In genomic region chrX:12090871-12091404, GRCm38 (mm10) we compare ENCODE assay signal across 7 mouse cellular contexts.
DNase-seq lines count a peak whose midpoint lies in the region; ATAC-seq lines count a peak whose summit lies in the region.

No protein-coding gene starts in this region.

- H3K4me2 ChIP-seq in intestine, embryonic 16.5 days (ENCODE audit: low read depth, low read length) = peak overlapping the region; percentile 90
- peak overlapping the region; percentile 87 for H3K4me2 ChIP-seq in limb, embryonic 12.5 days
- H3K4me2 ChIP-seq in midbrain, embryonic 12.5 days (replicated peaks) = peak overlapping the region; percentile 83

- peaks cover 18% of the 10 kb centered on the region for H3K4me1 ChIP-seq in intestine, embryonic 16.5 days (ENCODE audit: control insufficient read depth, insufficient read depth, low read length)
- H3K4me1 ChIP-seq in limb, embryonic 12.5 days (replicated peaks) = peaks cover 37% of the 10 kb centered on the region
- H3K4me1 ChIP-seq in midbrain, embryonic 12.5 days = peaks cover 26% of the 10 kb centered on the region

- H3K27me3 ChIP-seq in intestine, embryonic 16.5 days (replicated peaks; ENCODE audit: control insufficient read depth, insufficient read depth, low read length) = peaks cover 34% of the 10 kb centered on the region
- peaks cover 93% of the 10 kb centered on the region for H3K27me3 ChIP-seq in limb, embryonic 12.5 days
- peaks cover 88% of the 10 kb centered on the region for H3K27me3 ChIP-seq in midbrain, embryonic 12.5 days

- H3K27ac ChIP-seq in intestine, embryonic 16.5 days (ENCODE audit: low read length) = peak overlapping the region; percentile 97
- peak overlapping the region; percentile 85 for H3K27ac ChIP-seq in limb, embryonic 12.5 days
- H3K27ac ChIP-seq in midbrain, embryonic 12.5 days (replicated peaks) = peak overlapping the region; percentile 94

- H3K9ac ChIP-seq in intestine, embryonic 16.5 days (ENCODE audit: low read depth, low read length) = peak overlapping the region; percentile 80
- H3K9ac ChIP-seq in limb, embryonic 12.5 days (replicated peaks) = peak overlapping the region; percentile 70; the same call in 1 of the 2 replicates
- H3K9ac ChIP-seq in midbrain, embryonic 12.5 days (replicated peaks) = peak overlapping the region; percentile 73

- peak; percentile 63 for ATAC-seq in intestine, embryonic 16.5 days
- ATAC-seq in limb, embryonic 12.5 days (ENCODE audit: insufficient number of reproducible peaks, insufficient read depth, low FRiP score, low TSS enrichment, low read depth) = peak; percentile 48
- ATAC-seq in midbrain, embryonic 12.5 days (ENCODE audit: low FRiP score, low read depth) = peak; percentile 29

- DNase-seq in adrenal gland, adult (ENCODE audit: inconsistent age in 2 of 2, low spot score in 1 of 2) = peak; percentile 88 to 93
- DNase-seq in embryo, embryonic 10 days (ENCODE audit: low spot score) = peak; percentile 48
- peak; percentile 98 for DNase-seq in heart, adult 11 months
- DNase-seq in spleen, postnatal 10 days (ENCODE audit: low spot score in 2 of 2) = peak; percentile 29 to 52

- H3K36me3 ChIP-seq in intestine, embryonic 16.5 days (ENCODE audit: control insufficient read depth, insufficient read depth, low read length) = no peaks in the 10 kb centered on the region
- H3K36me3 ChIP-seq in limb, embryonic 12.5 days = no peaks in the 10 kb centered on the region
- no peaks in the 10 kb centered on the region for H3K36me3 ChIP-seq in midbrain, embryonic 12.5 days

- H3K9me3 ChIP-seq in intestine, embryonic 16.5 days (ENCODE audit: control insufficient read depth, low read length) = no peaks in the 10 kb centered on the region
- H3K9me3 ChIP-seq in limb, embryonic 12.5 days = no peaks in the 10 kb centered on the region
- no peaks in the 10 kb centered on the region for H3K9me3 ChIP-seq in midbrain, embryonic 12.5 days

- 3% methylated on average over 35 of the region's 47 CpGs for WGBS in intestine, embryonic 16.5 days
- WGBS in limb, embryonic 12.5 days = 2% methylated on average over 23 of the region's 47 CpGs
- WGBS in midbrain, embryonic 12.5 days = 7% methylated on average over 16 of the region's 47 CpGs

- H3K4me3 ChIP-seq in intestine, embryonic 16.5 days (ENCODE audit: low read length) = peak overlapping the region; percentile 57
- peak overlapping the region; percentile 53 for H3K4me3 ChIP-seq in limb, embryonic 12.5 days (replicated peaks)
- peak overlapping the region; percentile 50 for H3K4me3 ChIP-seq in midbrain, embryonic 12.5 days

Comparison
In these comparisons a context has a peak if more than half of its experiments do, and no peak if none do; other contexts are left out.
1. Peak in every context shown above with its lines: DNase-seq, ATAC-seq, H3K4me3 ChIP-seq and H3K27ac ChIP-seq.
2. DNase-seq: peak in every context shown above with its lines; median percentile 98 in heart, adult 11 months; 90 in adrenal gland, adult; 48 in embryo, embryonic 10 days; 40 in spleen, postnatal 10 days.